Mouse (Mus musculus) hindbrain, embryonic 12.5 days (tissue): ENCODE results near the gene 2900026A02Rik. TPM values are rescaled to one million over a fixed set of nuclear protein-coding genes. Genes with fewer than 3 reads are reported as not detected.

ENCODE experiments used
- ATAC-seq: fragments of 200-750 bp; cut with Nextera tagmentation; 2 replicates; pipeline ENCODE4 v1.8.0; 2017; ENCODE audit warnings: moderate TSS enrichment; ENCODE audit not compliant: low FRiP score
- H3K27ac ChIP-seq: fragments of 300-500 bp; sonication (generic); 2 replicates; pipeline ENCODE4 v1.5.1; 2016; ENCODE audit warnings: mild to moderate bottlenecking
- H3K27me3 ChIP-seq: fragments of 300-500 bp; sonication (generic); 2 replicates; pipeline ENCODE4 v1.6.1; 2016; ENCODE audit warnings: mild to moderate bottlenecking
- H3K36me3 ChIP-seq: fragments of 300-500 bp; sonication (generic); 2 replicates; pipeline ENCODE4 v1.6.1; 2016; ENCODE audit warnings: mild to moderate bottlenecking
- H3K4me1 ChIP-seq: fragments of 300-500 bp; sonication (generic); 2 replicates; pipeline ENCODE4 v1.6.1; 2016
- H3K4me2 ChIP-seq: fragments of 300-500 bp; sonication (generic); replicated peaks from 2 replicates; pipeline ENCODE4 v1.6.1; 2016; ENCODE audit warnings: mild to moderate bottlenecking
- H3K4me3 ChIP-seq: fragments of 300-500 bp; sonication (generic); 2 replicates; pipeline ENCODE4 v1.5.1; 2016; ENCODE audit warnings: mild to moderate bottlenecking
- H3K9ac ChIP-seq: fragments of 300-500 bp; sonication (generic); 2 replicates; pipeline ENCODE4 v1.6.1; 2016; ENCODE audit warnings: mild to moderate bottlenecking, moderate library complexity
- H3K9me3 ChIP-seq: fragments of 300-500 bp; sonication (generic); replicated peaks from 2 replicates; pipeline ENCODE4 v1.6.1; 2016; ENCODE audit warnings: mild to moderate bottlenecking
- WGBS: fragments of 180-500 bp; shearing (Covaris S2); methylation state at CpG from one replicate; pipeline ENCODE4 v1.1.7; 2016; 5-methylcytosine and 5-hydroxymethylcytosine counted together
- polyA plus RNA-seq: library from polyadenylated mRNA; unstranded; fragments of >200 nt; fragmentation: Nextera tagmentation; extraction: Ambion mirVana; gene quantifications from 2 replicates; pipeline ENCODE4 v1.2.1, GENCODE M21; 2016

2900026A02Rik gene
- polyA plus RNA-seq, 1 experiment from 2014 or later, result 3.6 TPM

- Histone ChIP-seq H3K27me3 (0 out of 2 replicates have a peak, but pooled peaks cover 3% of the 10 kb centered on the region), H3K4me1 (peaks cover 38% of the 10 kb centered on the region), H3K4me3 (no peak overlapping the region), H3K36me3 (no peaks in the 10 kb centered on the region), H3K4me2 (no peak overlapping the region), H3K9ac (no peak overlapping the region), H3K27ac (no peak overlapping the region), H3K9me3 (no peaks in the 10 kb centered on the region)
- WGBS, result 48% methylated on average over 12 of the region's 12 CpGs
- ATAC-seq, result no peak
Measured at GRCm38 (mm10) chr5:113122326-113123054, 98.5 kb downstream of the 2900026A02Rik start.

GRCm38 (mm10) chr5:113121591-113121875, 99.5 kb downstream of the 2900026A02Rik start:
- no peak overlapping the region for H3K9ac ChIP-seq
- H3K27me3 ChIP-seq, result 0 out of 2 replicates have a peak, but pooled peaks cover 3% of the 10 kb centered on the region
- no peak for ATAC-seq
- H3K4me1 ChIP-seq, result peaks cover 37% of the 10 kb centered on the region
- H3K4me2 ChIP-seq, result no peak overlapping the region
- no peak overlapping the region for H3K27ac ChIP-seq
- no peak overlapping the region for H3K4me3 ChIP-seq
- no peaks in the 10 kb centered on the region for H3K9me3 ChIP-seq
- WGBS, result 74% methylated on average over 6 of the region's 6 CpGs
- no peaks in the 10 kb centered on the region for H3K36me3 ChIP-seq

GRCm38 (mm10) chr5:113120741-113121590, 100.1 kb downstream of the 2900026A02Rik start:
- H3K9ac ChIP-seq, result no peak overlapping the region
- WGBS, result 38% methylated on average over 15 of the region's 15 CpGs
- H3K27ac ChIP-seq, result no peak overlapping the region
- no peak overlapping the region for H3K4me3 ChIP-seq
- H3K4me1 ChIP-seq, result peaks cover 37% of the 10 kb centered on the region
- H3K9me3 ChIP-seq, result no peaks in the 10 kb centered on the region
- ATAC-seq, result peak; percentile 39; the same call in 1 of the 2 replicates
- H3K4me2 ChIP-seq, result no peak overlapping the region
- H3K27me3 ChIP-seq, result 0 out of 2 replicates have a peak, but pooled peaks cover 3% of the 10 kb centered on the region
- H3K36me3 ChIP-seq, result no peaks in the 10 kb centered on the region

GRCm38 (mm10) chr5:113119861-113120465, 101.1 kb downstream of the 2900026A02Rik start:
- Histone ChIP-seq H3K4me2 (no peak overlapping the region), H3K9me3 (no peaks in the 10 kb centered on the region), H3K27me3 (0 out of 2 replicates have a peak, but pooled peaks cover 3% of the 10 kb centered on the region), H3K4me3 (no peak overlapping the region), H3K36me3 (no peaks in the 10 kb centered on the region), H3K9ac (peak overlapping the region; percentile 23; the same call in 1 of the 2 replicates), H3K27ac (0 out of 2 replicates have a peak overlapping the region, but pooled peaks have one; percentile 35), H3K4me1 (peaks cover 37% of the 10 kb centered on the region)
- WGBS, result 39% methylated on average over 13 of the region's 13 CpGs
- ATAC-seq, result no peak

- H3K27ac ChIP-seq, result no peak overlapping the region
- 83% methylated on average over 9 of the region's 9 CpGs for WGBS
- H3K4me2 ChIP-seq, result no peak overlapping the region
- no peak for ATAC-seq
- no peaks in the 10 kb centered on the region for H3K36me3 ChIP-seq
- H3K4me1 ChIP-seq, result peaks cover 44% of the 10 kb centered on the region
- no peak overlapping the region for H3K4me3 ChIP-seq
- H3K9ac ChIP-seq, result no peak overlapping the region
- no peaks in the 10 kb centered on the region for H3K9me3 ChIP-seq
- H3K27me3 ChIP-seq, result 0 out of 2 replicates have a peak, but pooled peaks cover 3% of the 10 kb centered on the region
Measured at GRCm38 (mm10) chr5:113119291-113119690, 101.7 kb downstream of the 2900026A02Rik start.

- no peak overlapping the region for H3K9ac ChIP-seq
- WGBS, result 58% methylated on average over 6 of the region's 6 CpGs
- ATAC-seq, result no peak
- H3K4me3 ChIP-seq, result no peak overlapping the region
- H3K27me3 ChIP-seq, result 0 out of 2 replicates have a peak, but pooled peaks cover 3% of the 10 kb centered on the region
- no peaks in the 10 kb centered on the region for H3K9me3 ChIP-seq
- no peak overlapping the region for H3K27ac ChIP-seq
- H3K4me1 ChIP-seq, result peaks cover 49% of the 10 kb centered on the region
- no peak overlapping the region for H3K4me2 ChIP-seq
- H3K36me3 ChIP-seq, result no peaks in the 10 kb centered on the region
Measured at GRCm38 (mm10) chr5:113118695-113119094, 102.3 kb downstream of the 2900026A02Rik start.

- WGBS, result 76% methylated on average over 5 of the region's 5 CpGs
- H3K4me1 ChIP-seq, result peaks cover 49% of the 10 kb centered on the region
- 0 out of 2 replicates have a peak, but pooled peaks cover 3% of the 10 kb centered on the region for H3K27me3 ChIP-seq
- no peak for ATAC-seq
- no peak overlapping the region for H3K9ac ChIP-seq
- no peaks in the 10 kb centered on the region for H3K36me3 ChIP-seq
- no peaks in the 10 kb centered on the region; the same call in 1 of the 2 replicates for H3K9me3 ChIP-seq
- no peak overlapping the region for H3K4me3 ChIP-seq
- no peak overlapping the region for H3K4me2 ChIP-seq
- H3K27ac ChIP-seq, result no peak overlapping the region
Measured at GRCm38 (mm10) chr5:113117361-113117760, 103.7 kb downstream of the 2900026A02Rik start.

GRCm38 (mm10) chr5:113115896-113116295, 105.1 kb downstream of the 2900026A02Rik start:
- H3K9me3 ChIP-seq, result no peaks in the 10 kb centered on the region; the same call in 1 of the 2 replicates
- ATAC-seq, result no peak
- H3K27me3 ChIP-seq, result 0 out of 2 replicates have a peak, but pooled peaks cover 3% of the 10 kb centered on the region
- no peak overlapping the region for H3K4me2 ChIP-seq
- no peaks in the 10 kb centered on the region for H3K36me3 ChIP-seq
- H3K4me3 ChIP-seq, result no peak overlapping the region
- H3K27ac ChIP-seq, result no peak overlapping the region
- WGBS, result 60% methylated on average over 10 of the region's 10 CpGs
- no peak overlapping the region for H3K9ac ChIP-seq
- peaks cover 44% of the 10 kb centered on the region for H3K4me1 ChIP-seq

- no peak for ATAC-seq
- no peak overlapping the region for H3K4me3 ChIP-seq
- peaks cover 36% of the 10 kb centered on the region for H3K4me1 ChIP-seq
- no peak overlapping the region for H3K4me2 ChIP-seq
- 0 out of 2 replicates have a peak, but pooled peaks cover 3% of the 10 kb centered on the region for H3K27me3 ChIP-seq
- no peaks in the 10 kb centered on the region; the same call in 1 of the 2 replicates for H3K9me3 ChIP-seq
- H3K9ac ChIP-seq, result no peak overlapping the region
- WGBS, result 54% methylated on average over 20 of the region's 20 CpGs
- no peaks in the 10 kb centered on the region for H3K36me3 ChIP-seq
- H3K27ac ChIP-seq, result no peak overlapping the region
Measured at GRCm38 (mm10) chr5:113114264-113115225, 106.5 kb downstream of the 2900026A02Rik start.

GRCm38 (mm10) chr5:113113120-113113519, 107.9 kb downstream of the 2900026A02Rik start:
- H3K27me3 ChIP-seq, result 0 out of 2 replicates have a peak, but pooled peaks cover 3% of the 10 kb centered on the region
- H3K9me3 ChIP-seq, result no peaks in the 10 kb centered on the region; the same call in 1 of the 2 replicates
- no peak overlapping the region for H3K9ac ChIP-seq
- H3K36me3 ChIP-seq, result no peaks in the 10 kb centered on the region
- H3K27ac ChIP-seq, result no peak overlapping the region
- no peak overlapping the region for H3K4me3 ChIP-seq
- H3K4me1 ChIP-seq, result peaks cover 30% of the 10 kb centered on the region
- no peak overlapping the region for H3K4me2 ChIP-seq
- 51% methylated on average over 5 of the region's 5 CpGs for WGBS
- ATAC-seq, result no peak

GRCm38 (mm10) chr5:113111336-113111735, 109.7 kb downstream of the 2900026A02Rik start:
- Histone ChIP-seq H3K4me1 (peaks cover 31% of the 10 kb centered on the region), H3K27me3 (no peaks in the 10 kb centered on the region), H3K9me3 (no peaks in the 10 kb centered on the region; the same call in 1 of the 2 replicates), H3K36me3 (no peaks in the 10 kb centered on the region), H3K27ac (peak overlapping the region; percentile 68; the same call in 1 of the 2 replicates), H3K9ac (no peak overlapping the region), H3K4me3 (no peak overlapping the region), H3K4me2 (no peak overlapping the region)
- 9% methylated on average over 4 of the region's 4 CpGs for WGBS
- ATAC-seq, result no peak
